Mouse (Mus musculus) retina, embryonic 14.5 days (tissue): ENCODE measurements around the gene Bpifa2.
"Not testable (repeated sequence)": the region's sequence is repeated elsewhere in the genome, so short reads cannot be mapped to it uniquely, and the experiment has no call there.

ENCODE experiments used
- DNase-seq: peaks from one replicate; pipeline ENCODE4 v3.0.0-alpha.2; 2015; ENCODE audit warnings: low spot score

Gene Bpifa2

GRCm38 (mm10) chr2:154007965-154008364 lies at the start of gene Bpifa2:
Bpifa2 (plus strand) TSS chr2:154008265.
- no peak for DNase-seq

GRCm38 (mm10) chr2:153962821-153963331 lies 45.2 kb upstream of the Bpifa2 start:
- DNase-seq, result no peak

GRCm38 (mm10) chr2:153963334-153963733 lies 44.7 kb upstream of the Bpifa2 start:
- DNase-seq, result no peak

GRCm38 (mm10) chr2:153970221-153970620 lies 37.8 kb upstream of the Bpifa2 start:
- no peak for DNase-seq

GRCm38 (mm10) chr2:153974582-153974981 lies 33.5 kb upstream of the Bpifa2 start, which contains the start of gene Bpifa6:
Bpifa6 (plus strand) TSS chr2:153974945.
- DNase-seq, result no peak

GRCm38 (mm10) chr2:153995770-153996169 lies 12.3 kb upstream of the Bpifa2 start:
- peak; percentile 89 for DNase-seq

GRCm38 (mm10) chr2:154000501-154000900 lies 7.6 kb upstream of the Bpifa2 start:
- no peak for DNase-seq

- DNase-seq, result no peak
Observed at GRCm38 (mm10) chr2:154001056-154001455, 7.0 kb upstream of the Bpifa2 start.

- peak; percentile 51 for DNase-seq
Observed at GRCm38 (mm10) chr2:154004456-154004855, 3.6 kb upstream of the Bpifa2 start.

GRCm38 (mm10) chr2:154005094-154005493 lies 3.0 kb upstream of the Bpifa2 start:
- no peak for DNase-seq

- no peak for DNase-seq
Observed at GRCm38 (mm10) chr2:154005734-154006133, 2.3 kb upstream of the Bpifa2 start.

- peak; percentile 24 for DNase-seq
Observed at GRCm38 (mm10) chr2:154006331-154006730, 1.7 kb upstream of the Bpifa2 start.

- no peak for DNase-seq
Observed at GRCm38 (mm10) chr2:154007381-154007780, 684 bp upstream of the Bpifa2 start.

GRCm38 (mm10) chr2:154017990-154018389 lies 9.9 kb downstream of the Bpifa2 start:
- no peak for DNase-seq

- not testable (repeated sequence) for DNase-seq
Observed at GRCm38 (mm10) chr2:154024676-154025075, 16.6 kb downstream of the Bpifa2 start.

- DNase-seq, result peak; percentile 51
Observed at GRCm38 (mm10) chr2:154038932-154039331, 30.9 kb downstream of the Bpifa2 start.

GRCm38 (mm10) chr2:154044743-154045142 lies 36.7 kb downstream of the Bpifa2 start:
- no peak for DNase-seq

- DNase-seq, result no peak
Observed at GRCm38 (mm10) chr2:154058690-154059089, 50.6 kb downstream of the Bpifa2 start.
